Mouse (Mus musculus) right cerebral cortex, postnatal 14 days (tissue): Measurements from ENCODE around the gene Acap2.

Experiments
- DNase-seq: peaks from one replicate; pipeline ENCODE4 v3.0.0; 2022

Gene Acap2

GRCm38 (mm10) chr16:31043136-31043535 is 157.9 kb downstream of the Acap2 start:
- DNase-seq, result no peak
